Mouse (Mus musculus) cerebellum, postnatal 14 days (tissue): ENCODE measurements around the gene Ptprd.

Experiments used
- DNase-seq, 2 experiments: peaks; one replicate each; pipeline ENCODE4 v3.0.0; 2021; ENCODE audit warnings: mixed read lengths in 2 of 2

Ptprd gene

DNA sequence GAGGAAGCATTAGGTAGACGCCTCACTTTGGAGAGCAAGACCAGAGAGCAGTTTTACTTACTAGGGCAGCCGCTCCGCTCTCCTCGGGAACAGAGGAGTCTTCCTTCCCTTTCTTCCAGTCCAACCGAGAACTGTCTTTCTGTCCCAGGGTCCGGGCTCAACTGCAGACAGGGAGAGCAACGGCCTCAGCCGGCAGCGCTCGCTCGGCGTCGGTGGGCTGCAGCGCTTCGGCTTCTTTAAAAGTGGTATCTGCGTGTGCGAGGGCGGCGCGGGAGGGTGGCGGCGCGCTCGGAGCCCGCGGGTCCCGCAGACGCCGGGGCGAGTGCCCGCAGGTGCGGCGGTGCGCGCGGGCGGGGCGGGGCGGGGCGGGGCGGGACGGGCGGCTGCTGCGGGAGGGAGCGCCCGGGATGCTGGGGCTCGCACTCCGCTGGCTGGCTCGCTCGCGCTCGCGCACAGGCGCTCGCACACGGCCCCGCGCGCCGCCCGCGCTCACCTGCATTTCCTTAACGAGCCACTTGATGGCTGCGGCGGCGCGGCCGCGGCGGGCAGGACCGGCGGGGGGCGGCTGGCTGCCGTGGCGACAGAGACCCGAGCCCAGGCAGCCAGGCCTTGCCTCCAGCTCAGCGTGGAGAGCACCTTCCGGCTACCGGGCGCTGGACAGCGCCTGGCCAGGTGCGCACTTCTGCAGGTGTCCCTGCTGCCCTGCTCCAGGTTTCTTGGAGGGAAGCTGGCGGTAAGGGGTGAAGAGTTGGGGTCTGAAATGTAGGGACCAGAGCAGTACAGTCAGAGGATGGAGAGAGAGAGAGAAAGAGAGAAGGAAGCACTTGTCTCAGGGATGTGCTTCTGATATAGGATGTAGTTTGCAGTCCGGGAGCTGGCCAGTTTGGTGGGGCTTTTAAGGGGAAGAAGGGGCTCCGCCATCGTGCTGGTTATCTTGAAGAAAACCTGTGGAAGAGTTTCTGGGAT lies at the start of gene Ptprd:
Ptprd (minus strand) TSS at position 433 of the 966 bp plus-strand sequence.
- peak; percentile 79 to 80 for DNase-seq

DNA sequence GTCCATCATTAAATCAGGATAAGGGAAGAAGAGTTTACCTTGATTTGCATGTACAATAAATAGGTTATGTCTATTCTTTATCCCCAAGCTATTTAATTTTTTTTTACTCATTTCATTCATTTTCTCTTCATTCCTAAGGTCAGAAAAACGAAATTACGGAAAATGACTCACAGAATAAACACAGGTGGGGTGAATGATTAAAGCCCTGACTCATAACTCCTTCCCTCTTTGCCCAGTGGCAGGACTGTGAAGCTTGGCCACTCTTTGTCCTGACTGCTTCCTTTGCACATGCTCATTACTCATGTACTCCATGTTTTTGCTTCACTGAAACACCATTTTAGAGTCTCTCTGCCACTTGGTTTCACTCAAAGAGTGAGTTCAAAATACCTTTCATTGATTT lies 24.1 kb upstream of the Ptprd start:
- no peak for DNase-seq

DNA sequence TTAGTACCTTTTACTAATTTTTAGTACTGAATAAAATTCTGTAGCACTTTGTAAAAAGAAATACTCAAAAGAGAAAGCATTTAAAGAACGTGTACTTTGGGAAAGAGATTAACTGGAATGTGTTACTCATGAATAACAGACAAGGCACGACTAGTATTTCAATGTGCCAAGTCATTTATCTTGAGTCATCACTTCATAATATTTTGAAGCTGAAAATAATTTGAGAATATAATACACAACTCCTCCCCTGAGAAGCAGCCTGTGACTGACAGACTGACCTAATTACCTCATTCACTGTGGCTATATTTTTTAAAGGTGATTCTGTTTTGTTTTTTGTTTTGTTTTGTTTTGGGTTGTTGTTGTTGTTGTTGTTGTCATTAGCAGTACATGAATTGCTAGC lies 23.6 kb upstream of the Ptprd start:
- DNase-seq, result no peak

DNA sequence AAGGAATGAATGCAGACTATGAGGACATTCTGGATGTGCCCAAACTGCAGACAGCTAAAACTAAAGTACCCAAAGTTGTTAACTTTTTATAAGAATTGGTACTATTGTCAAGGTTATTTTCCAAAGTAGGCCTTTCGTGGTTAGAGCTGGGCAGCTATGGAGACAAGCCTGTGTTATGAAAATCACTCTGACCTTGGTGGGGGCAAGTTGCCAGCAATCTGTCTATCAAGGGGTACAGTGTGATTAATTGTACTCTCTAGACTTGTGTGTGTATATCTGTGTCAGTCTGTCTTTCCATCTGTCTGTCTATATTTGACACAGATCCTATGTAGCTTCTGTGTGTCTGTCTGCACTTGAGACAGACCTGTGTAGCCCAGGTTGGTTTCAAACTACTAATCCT lies 22.9 kb upstream of the Ptprd start:
- DNase-seq, result no peak

DNA sequence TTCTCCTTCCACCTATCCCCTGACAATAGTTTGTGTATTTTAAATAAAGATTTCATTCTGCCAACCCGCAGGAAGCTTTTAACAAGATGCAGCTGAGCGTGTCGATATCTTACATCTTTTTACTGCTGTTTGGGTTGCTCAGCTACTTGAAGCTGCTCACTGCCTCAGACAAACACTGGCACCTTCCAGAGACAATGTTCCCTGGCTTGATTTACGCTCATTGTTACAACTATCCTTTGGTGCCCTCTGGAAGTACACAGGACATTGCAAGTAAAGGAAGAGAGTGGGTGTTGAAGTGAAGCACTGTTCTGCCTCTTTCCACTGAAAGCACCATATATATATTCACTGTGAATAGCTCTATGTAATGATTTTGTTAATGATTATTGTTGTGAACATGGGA lies 2.2 kb upstream of the Ptprd start:
- DNase-seq, result peak in 1 of 2 experiments; percentile 2

DNA sequence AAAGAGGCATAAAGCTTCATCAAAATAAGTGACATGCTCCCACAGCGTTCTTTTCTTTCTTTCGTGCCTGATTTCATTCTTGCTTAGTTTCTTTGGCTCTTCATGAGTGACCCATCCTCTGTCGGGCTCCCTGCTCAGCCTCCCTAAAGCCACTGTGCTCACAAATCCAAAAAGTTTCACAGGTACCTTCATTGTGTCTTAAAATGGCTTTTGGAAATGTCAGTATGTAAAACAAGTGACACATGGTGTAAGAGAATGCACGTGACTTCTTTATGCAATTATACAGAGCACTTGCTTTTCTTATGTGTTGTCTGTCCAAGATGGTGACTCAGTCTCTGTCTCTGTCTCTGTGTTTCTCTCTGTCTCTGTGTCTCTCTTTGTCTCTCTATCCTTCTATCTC lies 1.2 kb upstream of the Ptprd start:
- DNase-seq, result no peak

DNA sequence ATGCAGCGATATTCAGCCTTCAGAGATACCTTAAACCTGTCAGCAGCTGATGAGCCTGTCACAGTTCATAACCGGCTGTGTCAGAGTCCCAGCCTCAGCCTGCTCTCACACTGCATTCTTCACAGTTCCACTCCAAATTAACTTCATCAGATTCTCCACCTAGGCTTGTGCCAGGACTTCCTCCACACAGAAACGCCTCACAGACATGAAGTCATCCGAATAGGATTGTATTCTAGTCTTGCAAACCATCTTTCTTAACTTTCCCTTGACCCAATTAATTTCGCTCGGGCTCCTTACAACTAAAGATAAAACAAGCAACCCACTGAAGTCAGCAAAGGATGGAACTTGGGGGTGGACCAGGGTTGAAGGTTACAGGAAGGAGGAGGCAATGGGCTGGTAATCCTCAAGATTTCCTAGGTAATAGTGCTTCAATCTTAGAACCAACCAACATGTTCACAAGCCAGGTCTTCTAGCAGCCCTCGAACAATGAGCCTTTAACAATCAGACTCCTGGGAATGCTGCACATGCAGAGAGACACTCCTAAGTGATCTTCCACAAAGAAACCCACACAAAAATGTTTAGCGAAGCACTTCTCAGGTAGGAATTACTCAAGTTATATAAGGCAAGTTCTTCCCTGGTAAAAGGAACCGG lies 758 bp downstream of the Ptprd start:
- DNase-seq, result peak in 1 of 2 experiments; percentile 3

DNA sequence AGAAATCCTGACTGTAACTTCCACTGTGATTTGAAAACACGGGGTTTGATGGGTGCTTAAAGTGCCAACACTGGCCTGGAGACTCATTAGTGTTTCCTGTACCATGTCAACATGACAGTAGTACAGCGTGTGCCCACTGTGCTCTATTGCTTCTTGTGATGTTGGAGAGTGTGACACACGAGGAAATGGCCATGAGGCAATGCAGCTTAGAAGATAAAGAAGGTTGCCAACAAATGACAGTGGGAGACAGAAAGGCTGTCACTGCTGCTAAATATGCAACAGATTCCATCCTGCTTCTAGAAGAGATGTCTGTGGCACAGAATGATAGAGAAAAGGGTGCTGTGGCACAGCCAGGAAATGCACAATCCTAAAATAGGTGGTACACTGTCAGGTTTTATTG lies 6.7 kb downstream of the Ptprd start:
- DNase-seq, result peak; percentile 9 to 16

DNA sequence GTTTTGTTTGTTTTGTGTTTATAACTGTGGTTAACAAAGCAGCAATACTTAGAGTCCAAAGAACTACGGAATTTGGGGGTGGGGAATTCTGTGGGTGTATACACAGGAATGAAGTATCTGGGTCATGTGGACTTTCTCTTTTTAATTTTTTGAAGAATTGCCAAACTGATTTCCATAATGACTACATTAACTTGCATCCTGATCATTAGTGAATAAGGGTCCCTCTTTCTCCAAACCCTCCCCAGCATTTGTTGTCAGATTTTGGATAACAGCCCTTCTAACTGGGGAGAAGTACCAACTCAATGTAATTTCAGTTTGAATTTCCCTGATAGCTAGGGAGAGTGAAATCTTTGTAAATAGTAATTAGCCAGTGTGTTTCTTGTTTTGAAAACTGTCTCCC lies 43.3 kb downstream of the Ptprd start:
- DNase-seq, result no peak

DNA sequence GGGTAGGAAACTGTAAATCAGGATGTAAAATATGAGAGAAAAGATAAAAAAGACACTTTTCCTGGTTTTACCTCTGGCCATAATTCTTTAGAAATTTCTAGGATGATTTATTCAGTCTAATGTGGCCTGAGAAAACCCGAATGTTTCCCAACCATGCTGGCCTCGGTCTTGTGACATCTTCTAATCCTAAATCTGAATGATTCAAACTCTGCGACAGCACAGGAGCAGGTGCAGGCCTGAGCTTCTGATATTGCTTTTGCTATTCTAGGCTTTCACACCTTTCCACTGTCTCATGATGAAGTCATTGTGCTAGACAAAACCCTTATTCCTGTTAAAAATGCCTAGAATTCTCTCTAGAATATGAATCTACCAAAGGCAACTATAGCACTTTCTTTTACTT lies 51.3 kb downstream of the Ptprd start:
- DNase-seq, result no peak

DNA sequence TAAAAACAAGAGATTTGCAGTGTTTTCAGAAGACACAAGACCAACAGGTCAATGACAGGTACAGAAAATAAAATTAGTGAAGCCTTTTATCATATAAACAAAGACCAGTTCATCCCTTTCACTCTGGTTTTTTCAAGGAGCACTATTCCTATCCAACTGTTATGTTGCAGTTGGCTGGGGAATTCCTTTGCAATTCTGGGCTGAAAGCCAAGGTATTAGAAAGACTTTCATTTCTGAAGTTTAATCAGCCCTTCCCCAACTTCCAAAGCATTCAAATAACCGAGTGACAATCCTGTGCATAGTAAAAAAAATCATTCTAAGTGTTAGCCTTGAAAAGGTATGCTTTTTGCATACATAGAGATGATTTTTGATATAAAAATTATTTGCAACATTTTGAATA lies 61.2 kb downstream of the Ptprd start:
- DNase-seq, result peak in 1 of 2 experiments; percentile 1

DNA sequence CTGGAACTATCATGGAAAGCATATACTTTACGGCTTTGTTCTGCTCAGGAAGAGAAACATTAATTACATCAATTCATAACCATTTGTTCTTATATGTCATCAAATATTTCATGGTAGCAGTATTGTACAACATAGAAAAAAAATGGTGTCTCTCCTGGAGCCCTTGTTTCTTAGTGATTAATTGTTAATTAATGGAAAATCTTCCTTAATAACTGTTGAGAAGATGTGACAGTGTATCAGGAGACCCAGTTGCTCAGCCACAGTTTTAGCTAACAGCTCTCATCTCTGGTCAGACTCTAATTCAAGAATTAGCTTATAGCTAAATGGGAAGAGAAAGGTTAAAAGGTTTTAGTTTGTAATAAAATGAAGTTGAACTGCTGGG lies 69.0 kb downstream of the Ptprd start:
- no peak for DNase-seq

DNA sequence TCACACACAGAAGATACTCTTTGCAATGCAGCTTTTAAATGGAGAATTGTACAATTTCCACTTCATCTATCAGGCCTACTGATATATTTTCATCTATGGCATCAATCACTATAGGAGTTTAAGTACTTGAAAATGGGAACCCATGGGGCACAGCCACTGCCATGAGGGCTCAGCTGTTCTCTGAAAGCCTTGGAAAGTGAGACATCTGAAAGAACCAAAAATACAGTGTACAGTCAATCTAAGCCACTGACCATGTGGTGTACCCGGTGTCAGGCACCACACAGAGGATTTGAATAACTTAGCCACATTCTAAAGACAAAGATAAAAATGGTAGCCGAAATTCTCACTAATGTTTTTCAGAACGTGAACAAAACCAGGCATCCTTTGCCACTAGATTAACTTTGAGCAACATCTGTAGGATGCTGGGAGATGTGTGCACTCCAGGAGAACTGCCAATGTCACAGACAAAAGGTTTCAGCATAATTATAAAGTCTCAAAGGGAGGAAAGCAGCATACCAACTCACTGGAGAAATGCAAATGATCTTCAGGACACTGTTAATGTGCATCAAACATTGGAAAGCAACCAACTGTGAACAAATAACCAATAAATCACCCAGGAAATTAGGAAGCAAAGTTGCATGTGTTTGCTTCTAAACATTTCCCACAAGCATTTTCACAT lies 69.5 kb downstream of the Ptprd start:
- no peak for DNase-seq

DNA sequence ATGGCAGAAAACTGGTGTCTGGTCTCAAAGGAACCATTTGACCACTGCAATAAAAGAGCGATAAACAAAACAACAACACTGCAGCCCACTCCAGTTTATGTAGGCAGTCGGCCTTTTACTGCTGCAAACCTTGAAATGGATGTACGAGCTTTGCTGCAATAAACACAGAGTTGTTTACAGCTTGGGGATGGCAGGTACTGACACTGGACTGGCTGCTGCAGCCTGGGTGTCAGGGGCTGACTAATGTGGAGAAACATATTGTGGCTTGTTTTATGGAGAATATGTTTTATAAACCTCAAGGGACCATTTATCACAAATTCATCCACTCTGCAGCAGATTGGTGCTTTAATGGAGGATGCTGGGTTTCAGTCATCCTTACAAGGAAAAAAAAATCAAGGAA lies 100.9 kb downstream of the Ptprd start:
- DNase-seq, result no peak

DNA sequence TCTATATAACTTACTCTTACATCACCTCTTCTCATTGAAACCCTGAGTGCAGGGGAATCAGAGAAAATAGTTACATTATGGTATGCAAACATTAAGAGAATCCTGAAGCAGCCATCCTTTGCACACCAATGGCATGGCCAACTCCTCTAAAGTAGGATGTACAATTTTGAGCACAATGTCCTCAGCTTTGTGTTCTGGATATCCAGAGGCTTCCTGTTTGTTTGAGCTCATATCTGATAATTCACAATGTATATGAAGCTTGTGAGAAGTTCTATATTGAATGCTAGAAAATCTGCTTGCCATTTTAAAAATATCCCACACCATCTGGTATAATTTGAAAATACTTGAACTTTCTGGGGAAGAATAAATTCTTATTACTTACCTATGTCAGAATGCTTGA lies 114.2 kb downstream of the Ptprd start:
- DNase-seq, result no peak

DNA sequence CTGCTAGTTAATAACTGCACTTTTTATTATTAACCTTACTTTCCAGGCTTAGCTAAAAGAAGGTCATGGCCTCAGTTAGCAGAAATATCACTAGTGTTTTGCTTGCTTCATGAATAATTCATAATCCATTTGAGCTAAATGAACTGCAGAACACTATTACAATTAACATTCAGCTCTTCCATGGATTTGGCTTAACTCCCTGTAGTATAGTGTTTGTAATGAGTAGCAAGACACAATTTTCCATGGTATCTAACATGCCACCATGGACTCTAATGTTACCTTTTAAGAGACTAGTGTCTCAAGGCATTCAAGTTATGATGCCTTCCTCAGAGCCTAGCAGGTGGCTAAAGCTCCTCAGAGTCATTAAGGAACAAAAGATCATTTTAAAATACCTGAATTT lies 129.0 kb downstream of the Ptprd start:
- DNase-seq, result no peak

DNA sequence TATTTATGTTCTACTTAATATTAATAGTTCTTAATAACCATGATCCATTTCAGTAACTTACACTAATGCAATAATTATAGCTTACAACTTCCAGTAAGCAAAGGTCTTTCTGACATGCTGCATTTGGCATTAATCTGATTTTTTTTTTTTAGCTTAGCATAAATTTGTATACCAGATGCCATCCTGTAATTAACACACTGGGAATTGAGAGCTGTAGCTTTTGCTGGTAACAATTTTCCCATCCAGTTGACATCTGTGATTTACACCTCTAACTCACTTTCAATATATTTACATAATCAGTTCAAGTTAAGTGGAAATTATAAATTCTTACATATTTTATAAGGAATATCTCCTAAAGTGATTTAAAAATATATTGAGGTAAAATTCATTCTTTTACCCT lies 134.3 kb downstream of the Ptprd start:
- no peak for DNase-seq

DNA sequence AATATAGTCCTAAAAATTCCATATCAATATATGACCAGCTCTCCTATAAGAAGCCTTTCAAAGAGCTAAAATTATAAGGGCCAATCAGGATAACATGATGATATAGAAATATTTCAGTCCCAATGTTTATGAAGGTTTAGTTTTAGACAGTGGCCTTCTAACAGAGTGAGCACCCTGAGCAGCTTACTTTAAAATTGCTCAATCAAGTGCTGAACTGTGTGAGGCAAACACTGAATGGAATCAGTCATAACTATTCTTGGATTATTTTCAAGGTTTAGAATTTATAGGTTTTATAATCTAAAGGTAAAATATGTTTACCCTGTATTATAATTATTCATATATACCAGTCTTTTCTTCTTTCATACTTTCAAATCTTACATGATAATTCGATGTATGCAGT lies 134.7 kb downstream of the Ptprd start:
- DNase-seq, result no peak

DNA sequence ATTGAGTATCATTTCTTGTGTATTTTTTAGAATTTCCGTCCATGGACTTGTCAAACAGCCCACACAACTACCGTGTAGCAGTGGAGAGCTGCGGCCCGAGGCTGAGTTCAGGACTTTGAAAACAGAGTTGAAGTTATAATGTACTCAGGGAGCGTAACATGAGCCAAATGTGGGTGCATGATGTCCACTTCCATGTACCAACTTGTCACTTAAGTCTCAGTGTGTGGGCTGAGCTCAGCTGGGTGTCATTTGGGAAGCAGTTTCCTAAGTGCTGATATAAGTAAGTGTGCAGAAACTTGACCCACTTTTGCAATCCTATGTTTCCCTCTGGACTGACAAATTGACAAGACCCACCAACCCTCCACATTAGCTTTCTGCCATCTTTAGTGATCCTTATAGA lies 173.4 kb downstream of the Ptprd start:
- no peak for DNase-seq

DNA sequence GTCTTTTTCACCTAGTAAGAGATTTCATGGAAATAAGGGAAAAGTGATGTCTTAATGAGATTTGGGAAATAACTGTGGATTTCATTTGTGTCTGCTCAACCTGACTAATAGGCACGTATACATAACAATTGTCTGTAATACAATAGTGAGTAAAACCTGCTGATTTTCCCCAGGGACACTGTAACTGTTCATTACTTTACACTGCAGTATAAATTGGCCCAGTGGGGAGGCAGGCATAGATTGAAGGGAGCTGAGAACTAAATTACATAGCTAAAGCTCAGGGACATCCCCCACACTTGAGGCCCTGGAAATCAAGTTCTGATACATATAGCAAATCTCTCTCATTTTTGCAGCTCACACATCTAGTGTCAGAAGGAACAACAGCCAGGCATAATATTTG lies 209.7 kb downstream of the Ptprd start:
- no peak for DNase-seq

DNA sequence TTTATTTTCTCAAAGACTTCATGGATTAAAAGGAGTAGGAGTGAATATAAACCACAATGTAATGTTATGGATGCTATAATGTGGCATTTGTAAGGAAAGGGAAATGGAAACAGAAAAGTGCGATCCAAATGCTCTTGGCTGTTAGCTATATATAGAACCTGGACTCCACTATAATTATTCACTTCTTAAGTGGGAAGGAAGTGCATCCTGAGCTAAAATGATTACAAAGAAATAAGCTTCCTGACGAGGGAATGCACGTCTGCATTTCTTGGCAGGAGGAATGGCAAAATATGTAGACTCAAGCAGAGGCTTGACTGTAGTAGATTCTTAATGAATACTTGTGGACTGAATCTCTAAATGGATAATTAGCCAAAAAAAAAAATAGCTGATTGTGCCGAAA lies 219.1 kb downstream of the Ptprd start:
- no peak for DNase-seq

DNA sequence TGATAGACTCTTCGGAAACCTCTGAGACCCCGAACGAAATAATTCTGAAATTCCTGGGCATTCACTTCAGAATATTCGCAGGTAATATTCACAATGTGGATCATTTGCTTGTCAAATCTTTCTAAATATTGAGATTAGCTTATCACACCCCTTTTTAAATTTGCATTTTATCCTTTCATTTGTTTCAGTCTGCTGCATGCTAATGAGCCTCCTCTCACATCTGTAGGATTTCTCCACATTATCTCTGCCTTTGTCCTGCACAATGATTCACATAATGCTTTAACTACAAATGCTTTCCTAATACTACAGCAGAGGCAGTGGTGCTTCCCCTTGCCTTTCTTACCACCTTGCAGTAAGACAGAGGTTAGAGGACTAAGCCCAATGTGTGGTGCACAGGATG lies 229.7 kb downstream of the Ptprd start:
- DNase-seq, result no peak

DNA sequence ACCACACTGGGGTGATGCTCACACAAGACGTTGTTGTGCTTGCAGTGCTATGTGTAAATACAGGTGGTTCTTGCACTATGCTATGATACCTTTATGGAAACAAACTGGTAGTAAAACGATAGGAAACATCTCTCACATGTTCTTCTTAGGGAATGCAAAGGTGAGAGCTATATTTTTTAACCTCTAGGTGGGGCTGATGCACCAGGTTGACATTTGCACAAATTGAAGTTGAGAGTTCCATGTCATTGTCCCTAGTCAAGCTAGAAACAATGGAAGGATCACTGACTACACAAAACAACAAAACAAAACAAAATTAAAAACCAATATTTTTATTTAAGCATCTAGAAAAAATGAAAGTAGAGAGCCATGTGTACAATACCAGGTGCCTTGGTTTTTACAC lies 250.1 kb downstream of the Ptprd start:
- DNase-seq, result peak; percentile 37 to 57

DNA sequence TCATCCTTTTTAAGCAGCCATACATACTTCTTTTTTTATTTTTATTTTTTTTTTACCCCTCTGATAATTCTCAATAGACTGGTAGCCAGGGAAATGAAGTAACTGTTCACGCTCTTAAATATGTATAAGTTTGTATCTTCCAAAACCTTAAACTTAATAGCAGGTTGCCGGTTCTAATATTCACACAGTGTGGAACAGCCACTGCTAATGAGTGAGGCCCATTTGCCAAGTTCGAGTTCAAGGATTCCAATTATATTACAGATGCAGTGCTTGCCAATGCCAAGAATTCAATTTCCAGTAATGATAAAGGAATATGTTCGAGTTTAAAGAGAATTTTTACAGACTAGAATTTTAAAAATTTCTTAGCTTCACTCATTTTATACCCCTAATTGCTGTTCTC lies 322.3 kb downstream of the Ptprd start:
- no peak for DNase-seq
